Mouse (Mus musculus) cerebral cortex, adult 2 months (tissue): Measurements from ENCODE around the gene Podn.

Experiments used
- WGBS: fragments of 180-500 bp; shearing (Covaris S2); methylation state at CpG from one replicate; pipeline ENCODE4 v1.1.7; 2018; 5-methylcytosine and 5-hydroxymethylcytosine counted together

The Podn gene

GRCm38 (mm10) chr4:108007532-108008103, 88.6 kb downstream of the Podn start:
- WGBS, result 82% methylated on average over 7 of the region's 7 CpGs

- WGBS, result 62% methylated on average over 7 of the region's 7 CpGs
Observed at GRCm38 (mm10) chr4:108005328-108005727, 90.9 kb downstream of the Podn start.

GRCm38 (mm10) chr4:107999380-107999779, 96.9 kb downstream of the Podn start:
- 95% methylated on average over 1 of the region's 1 CpGs for WGBS

GRCm38 (mm10) chr4:107998641-107999332, 97.5 kb downstream of the Podn start:
- WGBS, result 56% methylated on average over 11 of the region's 11 CpGs

- 92% methylated on average over 9 of the region's 9 CpGs for WGBS
Observed at GRCm38 (mm10) chr4:107996418-107996986, 99.7 kb downstream of the Podn start.

- 77% methylated on average over 6 of the region's 6 CpGs for WGBS
Observed at GRCm38 (mm10) chr4:107995727-107996126, 100.5 kb downstream of the Podn start.

GRCm38 (mm10) chr4:107995011-107995410, 101.2 kb downstream of the Podn start:
- WGBS, result 95% methylated on average over 6 of the region's 6 CpGs

GRCm38 (mm10) chr4:107991879-107992278, 104.4 kb downstream of the Podn start:
- WGBS, result 62% methylated on average over 6 of the region's 6 CpGs

GRCm38 (mm10) chr4:107990818-107991217, 105.4 kb downstream of the Podn start:
- 73% methylated on average over 5 of the region's 5 CpGs for WGBS

GRCm38 (mm10) chr4:107988931-107989330, 107.3 kb downstream of the Podn start:
- 71% methylated on average over 8 of the region's 8 CpGs for WGBS

- WGBS, result 88% methylated on average over 11 of the region's 11 CpGs
Observed at GRCm38 (mm10) chr4:107986386-107987168, 109.7 kb downstream of the Podn start.

GRCm38 (mm10) chr4:107985812-107986211, 110.4 kb downstream of the Podn start:
- WGBS, result 89% methylated on average over 5 of the region's 5 CpGs

- WGBS, result 21% methylated on average over 7 of the region's 7 CpGs
Observed at GRCm38 (mm10) chr4:107984282-107984981, 111.8 kb downstream of the Podn start.

GRCm38 (mm10) chr4:107983717-107984116, 112.5 kb downstream of the Podn start:
- WGBS, result 60% methylated on average over 1 of the region's 1 CpGs

- WGBS, result 69% methylated on average over 6 of the region's 6 CpGs
Observed at GRCm38 (mm10) chr4:107980002-107980600, 116.1 kb downstream of the Podn start.

- WGBS, result 41% methylated on average over 2 of the region's 2 CpGs
Observed at GRCm38 (mm10) chr4:107979530-107979929, 116.7 kb downstream of the Podn start.

GRCm38 (mm10) chr4:107977593-107977992, 118.7 kb downstream of the Podn start:
- WGBS, result 71% methylated on average over 4 of the region's 4 CpGs

GRCm38 (mm10) chr4:107975004-107975403, 121.2 kb downstream of the Podn start:
- WGBS, result 73% methylated on average over 7 of the region's 7 CpGs

GRCm38 (mm10) chr4:107974527-107974926, 121.7 kb downstream of the Podn start:
- 47% methylated on average over 11 of the region's 11 CpGs for WGBS

- WGBS, result 84% methylated on average over 1 of the region's 1 CpGs
Observed at GRCm38 (mm10) chr4:107971162-107971561, 125.1 kb downstream of the Podn start.

- 67% methylated on average over 16 of the region's 16 CpGs for WGBS
Observed at GRCm38 (mm10) chr4:107967966-107968682, 128.1 kb downstream of the Podn start, which contains the start of gene Slc1a7. Gene Slc1a7 (plus strand): TSS chr4:107968332.
